Mouse (Mus musculus): ENCODE data around the gene Hk2. TPM values are rescaled to one million over a fixed set of nuclear protein-coding genes. Genes with fewer than 3 reads are reported as not detected.

The Hk2 gene
- polyA plus RNA-seq, 1 experiment from 2014 or later = 11.2 TPM

- 88% methylated on average over 25 of the region's 25 CpGs for WGBS
- Histone ChIP-seq H3K9ac (replicated peaks) (no peak overlapping the region), H3K27ac (replicated peaks) (no peak overlapping the region), H3K4me1 (no peaks in the 10 kb centered on the region), H3K4me2 (replicated peaks) (no peak overlapping the region), H3K9me3 (no peaks in the 10 kb centered on the region), H3K4me3 (no peak overlapping the region), H3K27me3 (no peaks in the 10 kb centered on the region), H3K36me3 (peaks cover 20% of the 10 kb centered on the region)
- no peak for ATAC-seq (ENCODE audit: low FRiP score, low read depth)
Observed at GRCm38 (mm10) chr6:82736626-82737600, 37.3 kb downstream of the Hk2 start.

DNA sequence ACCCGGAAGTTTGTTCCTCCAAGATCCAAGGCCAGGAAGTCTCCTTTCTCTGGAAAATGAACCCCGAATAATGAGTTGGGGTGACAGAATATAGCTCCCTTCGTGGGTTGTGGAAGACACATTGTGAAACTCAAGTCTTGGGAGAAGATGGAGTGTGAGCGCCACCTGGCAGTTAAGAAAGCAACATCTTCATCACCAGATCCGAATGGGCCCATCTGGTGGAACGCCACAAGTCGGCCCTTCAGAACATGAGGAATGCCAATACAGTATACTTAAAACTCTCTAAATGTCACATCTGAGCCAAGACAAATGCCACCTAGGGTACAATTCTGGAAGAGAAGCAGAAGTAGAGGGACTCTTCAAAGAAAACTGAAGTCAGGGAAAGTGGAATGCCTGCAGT, 38.9 kb downstream of the Hk2 start:
- Histone ChIP-seq H3K27me3 (no peaks in the 10 kb centered on the region), H3K4me2 (replicated peaks) (no peak overlapping the region), H3K27ac (replicated peaks) (no peak overlapping the region), H3K4me1 (no peaks in the 10 kb centered on the region), H3K4me3 (no peak overlapping the region), H3K36me3 (peaks cover 35% of the 10 kb centered on the region), H3K9me3 (no peaks in the 10 kb centered on the region), H3K9ac (replicated peaks) (no peak overlapping the region)
- 91% methylated on average over 7 of the region's 7 CpGs for WGBS
- no peak for ATAC-seq (ENCODE audit: low FRiP score, low read depth)

GRCm38 (mm10) chr6:82728635-82729034, 45.6 kb downstream of the Hk2 start:
- Histone ChIP-seq H3K9me3 (no peaks in the 10 kb centered on the region), H3K4me2 (replicated peaks) (no peak overlapping the region), H3K27ac (replicated peaks) (no peak overlapping the region), H3K36me3 (peaks cover 52% of the 10 kb centered on the region), H3K4me3 (no peak overlapping the region), H3K27me3 (no peaks in the 10 kb centered on the region), H3K4me1 (peaks cover under 1% of the 10 kb centered on the region; the same call in 1 of the 2 replicates), H3K9ac (replicated peaks) (no peak overlapping the region)
- 0 out of 2 replicates have a peak, but pooled peaks have one; percentile 38 for ATAC-seq (ENCODE audit: low FRiP score, low read depth)
- WGBS = 94% methylated on average over 21 of the region's 21 CpGs

DNA sequence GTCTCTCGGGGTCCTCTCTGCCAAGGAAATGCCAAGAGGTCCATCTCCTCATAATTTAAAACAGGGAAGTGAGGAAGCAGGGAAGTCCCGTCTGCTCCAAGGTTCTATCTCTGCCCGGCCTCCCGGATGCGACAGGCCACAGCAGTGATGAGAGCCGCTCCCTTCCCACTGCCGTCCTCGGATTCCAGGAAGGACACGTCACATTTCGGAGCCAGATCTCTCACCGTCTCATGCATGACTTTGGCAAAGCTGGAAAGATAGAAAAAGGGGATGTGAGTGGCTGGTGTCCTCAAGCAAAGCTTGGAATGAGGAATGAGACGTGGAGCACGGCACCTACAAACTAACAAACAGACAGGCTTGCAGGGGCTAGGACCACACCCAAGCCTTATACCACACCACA, 47.0 kb downstream of the Hk2 start:
- 97% methylated on average over 13 of the region's 13 CpGs for WGBS
- Histone ChIP-seq H3K36me3 (peaks cover 52% of the 10 kb centered on the region), H3K9me3 (no peaks in the 10 kb centered on the region), H3K4me3 (no peak overlapping the region), H3K9ac (replicated peaks) (no peak overlapping the region), H3K4me2 (replicated peaks) (no peak overlapping the region), H3K27ac (replicated peaks) (no peak overlapping the region), H3K4me1 (peaks cover 9% of the 10 kb centered on the region), H3K27me3 (no peaks in the 10 kb centered on the region)
- no peak for ATAC-seq (ENCODE audit: low FRiP score, low read depth)

DNA sequence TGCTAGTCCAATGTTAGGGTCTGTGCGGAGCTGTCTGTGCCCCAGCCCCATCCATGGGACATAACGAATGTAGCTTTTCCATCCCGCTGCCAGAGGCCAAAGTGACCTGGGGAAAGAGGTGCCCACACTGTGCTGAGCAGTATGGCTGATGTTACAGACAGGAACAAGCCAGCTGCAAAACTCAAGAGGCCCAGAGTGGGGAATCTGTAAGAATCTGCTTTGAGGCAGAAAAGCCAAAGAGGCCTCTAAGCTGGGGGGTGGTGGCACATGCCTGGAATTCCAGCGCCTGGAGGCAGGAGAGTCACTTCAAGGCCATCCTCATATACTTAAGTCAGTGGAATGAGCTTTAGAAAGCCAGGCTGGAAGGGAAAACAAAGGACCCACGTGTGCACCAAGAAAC, 50.9 kb downstream of the Hk2 start:
- Histone ChIP-seq H3K36me3 (peaks cover 21% of the 10 kb centered on the region), H3K4me3 (no peak overlapping the region), H3K9me3 (no peaks in the 10 kb centered on the region), H3K27me3 (no peaks in the 10 kb centered on the region), H3K9ac (replicated peaks) (no peak overlapping the region), H3K4me2 (replicated peaks) (no peak overlapping the region), H3K4me1 (peaks cover 9% of the 10 kb centered on the region), H3K27ac (replicated peaks) (peak overlapping the region; percentile 35; the same call in 1 of the 2 replicates)
- 0 out of 2 replicates have a peak, but pooled peaks have one; percentile 9 for ATAC-seq (ENCODE audit: low FRiP score, low read depth)
- whole genome bisulfite sequencing = 39% methylated on average over 5 of the region's 5 CpGs

DNA sequence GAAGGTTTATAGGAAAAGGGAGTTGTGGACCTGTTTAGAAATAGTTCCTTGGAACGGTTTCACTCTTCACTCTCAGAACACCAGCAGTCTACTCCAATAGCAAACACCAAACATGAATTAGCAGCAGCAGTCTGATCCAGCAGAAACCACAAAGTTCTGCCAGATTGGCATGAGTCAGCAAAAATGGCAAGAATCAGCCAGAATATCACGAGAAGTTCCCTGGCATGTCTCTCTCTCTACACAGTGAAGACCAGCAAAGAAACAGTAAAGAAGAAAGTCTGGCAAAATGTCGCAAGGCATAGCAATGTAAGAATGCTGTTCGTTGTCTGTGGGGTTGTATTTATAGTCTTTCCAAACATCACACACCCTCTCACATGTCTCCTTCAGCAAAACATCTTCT, 58.1 kb downstream of the Hk2 start:
- no peaks in the 10 kb centered on the region for H3K4me1 ChIP-seq
- 88% methylated on average over 4 of the region's 4 CpGs for WGBS
- H3K27me3 ChIP-seq = no peaks in the 10 kb centered on the region
- H3K9ac ChIP-seq (replicated peaks) = no peak overlapping the region
- H3K9me3 ChIP-seq = no peaks in the 10 kb centered on the region
- H3K36me3 ChIP-seq = no peaks in the 10 kb centered on the region
- H3K4me3 ChIP-seq = no peak overlapping the region
- H3K27ac ChIP-seq (replicated peaks) = no peak overlapping the region
- no peak overlapping the region for H3K4me2 ChIP-seq (replicated peaks)
- no peak for ATAC-seq (ENCODE audit: low FRiP score, low read depth)

DNA sequence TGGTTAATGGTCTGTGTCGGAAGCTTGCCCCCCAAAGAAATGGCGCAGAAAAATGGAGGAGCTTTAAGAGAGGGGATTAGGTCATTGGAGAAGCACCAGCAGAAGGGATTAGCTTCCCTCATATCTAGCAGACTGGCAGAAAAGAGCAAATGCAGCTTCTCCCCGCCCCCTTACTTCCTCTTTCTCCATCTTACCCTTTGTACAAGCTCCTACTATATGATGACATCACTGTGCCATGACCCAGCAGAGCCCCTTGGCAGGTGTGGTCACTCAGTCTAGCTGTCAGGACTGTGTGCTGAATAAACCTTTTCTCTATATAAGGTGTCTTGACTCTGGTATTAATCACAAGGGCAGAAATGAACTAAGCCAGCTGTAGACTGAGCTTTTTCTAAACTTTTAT, 58.6 kb downstream of the Hk2 start:
- Histone ChIP-seq H3K9ac (replicated peaks) (no peak overlapping the region), H3K4me3 (no peak overlapping the region), H3K9me3 (no peaks in the 10 kb centered on the region), H3K27me3 (no peaks in the 10 kb centered on the region), H3K4me1 (no peaks in the 10 kb centered on the region), H3K4me2 (replicated peaks) (no peak overlapping the region), H3K27ac (replicated peaks) (no peak overlapping the region), H3K36me3 (no peaks in the 10 kb centered on the region)
- no peak for ATAC-seq (ENCODE audit: low FRiP score, low read depth)
- 79% methylated on average over 3 of the region's 3 CpGs for WGBS

DNA sequence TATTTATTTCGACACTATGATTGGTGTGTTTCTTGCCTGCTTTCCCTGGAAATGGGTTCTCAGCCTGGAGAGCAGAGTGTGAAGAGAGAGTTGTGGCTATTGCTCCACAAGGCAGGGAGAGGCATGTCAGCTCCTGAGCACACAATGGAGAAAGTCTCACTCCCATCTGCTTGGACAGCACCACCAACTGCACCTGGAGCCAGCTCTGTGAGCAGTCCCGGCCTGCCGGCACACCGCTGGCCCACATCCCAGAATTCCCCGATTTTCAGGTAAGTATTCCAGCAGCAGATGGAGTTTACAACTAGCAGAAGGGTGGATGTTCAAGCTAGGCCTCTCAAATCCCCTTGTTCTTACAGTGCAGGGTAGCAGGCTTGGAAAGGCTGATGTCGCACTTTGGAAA, 59.0 kb downstream of the Hk2 start:
- Histone ChIP-seq H3K36me3 (no peaks in the 10 kb centered on the region), H3K4me2 (replicated peaks) (no peak overlapping the region), H3K4me3 (no peak overlapping the region), H3K9ac (replicated peaks) (no peak overlapping the region), H3K27me3 (no peaks in the 10 kb centered on the region), H3K9me3 (no peaks in the 10 kb centered on the region), H3K27ac (replicated peaks) (no peak overlapping the region), H3K4me1 (no peaks in the 10 kb centered on the region)
- no peak for ATAC-seq (ENCODE audit: low FRiP score, low read depth)
- WGBS = 87% methylated on average over 6 of the region's 6 CpGs

DNA sequence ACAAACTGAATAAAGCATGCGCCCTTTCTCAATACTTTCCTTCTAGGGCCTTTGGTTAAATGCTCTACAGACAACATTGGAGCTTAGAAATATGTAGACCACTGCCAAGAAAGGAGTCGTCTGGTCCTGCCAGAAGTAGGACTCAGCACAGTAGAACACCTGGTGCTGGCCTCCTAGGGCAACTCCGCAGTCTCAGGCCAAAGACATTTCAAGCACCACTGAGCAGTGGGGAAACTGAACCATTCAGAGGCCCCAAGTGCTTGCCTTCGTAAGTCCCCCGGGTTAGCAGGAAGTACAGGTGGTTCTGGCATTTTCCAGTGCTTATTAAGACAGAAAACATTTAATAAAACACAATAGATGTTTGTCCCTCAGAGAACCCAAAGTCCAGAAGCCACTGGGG, 59.4 kb downstream of the Hk2 start:
- no peak overlapping the region for H3K27ac ChIP-seq (replicated peaks)
- H3K4me2 ChIP-seq (replicated peaks) = no peak overlapping the region
- no peaks in the 10 kb centered on the region for H3K36me3 ChIP-seq
- H3K4me1 ChIP-seq = no peaks in the 10 kb centered on the region
- no peak for ATAC-seq (ENCODE audit: low FRiP score, low read depth)
- H3K9ac ChIP-seq (replicated peaks) = no peak overlapping the region
- H3K9me3 ChIP-seq = no peaks in the 10 kb centered on the region
- H3K4me3 ChIP-seq = no peak overlapping the region
- 0 out of 2 replicates have a peak, but pooled peaks cover 3% of the 10 kb centered on the region for H3K27me3 ChIP-seq
- 88% methylated on average over 5 of the region's 5 CpGs for WGBS

GRCm38 (mm10) chr6:82714243-82714642, 60.0 kb downstream of the Hk2 start:
- WGBS = 14% methylated on average over 3 of the region's 3 CpGs
- Histone ChIP-seq H3K4me3 (no peak overlapping the region), H3K27me3 (0 out of 2 replicates have a peak, but pooled peaks cover 3% of the 10 kb centered on the region), H3K36me3 (no peaks in the 10 kb centered on the region), H3K4me2 (replicated peaks) (no peak overlapping the region), H3K9ac (replicated peaks) (no peak overlapping the region), H3K4me1 (no peaks in the 10 kb centered on the region), H3K27ac (replicated peaks) (no peak overlapping the region), H3K9me3 (no peaks in the 10 kb centered on the region)
- peak; percentile 76 for ATAC-seq (ENCODE audit: low FRiP score, low read depth)

GRCm38 (mm10) chr6:82707742-82708141, 66.5 kb downstream of the Hk2 start:
- Histone ChIP-seq H3K9me3 (no peaks in the 10 kb centered on the region), H3K9ac (replicated peaks) (no peak overlapping the region), H3K4me3 (no peak overlapping the region), H3K27me3 (0 out of 2 replicates have a peak, but pooled peaks cover 3% of the 10 kb centered on the region), H3K27ac (replicated peaks) (no peak overlapping the region), H3K4me2 (replicated peaks) (no peak overlapping the region), H3K4me1 (no peaks in the 10 kb centered on the region), H3K36me3 (no peaks in the 10 kb centered on the region)
- WGBS = 83% methylated on average over 3 of the region's 3 CpGs
- no peak for ATAC-seq (ENCODE audit: low FRiP score, low read depth)

GRCm38 (mm10) chr6:82707241-82707640, 67.0 kb downstream of the Hk2 start:
- H3K27me3 ChIP-seq = peaks cover 6% of the 10 kb centered on the region; the same call in 1 of the 2 replicates
- H3K4me1 ChIP-seq = no peaks in the 10 kb centered on the region
- no peak for ATAC-seq (ENCODE audit: low FRiP score, low read depth)
- no peaks in the 10 kb centered on the region for H3K9me3 ChIP-seq
- no peak overlapping the region for H3K9ac ChIP-seq (replicated peaks)
- no peaks in the 10 kb centered on the region for H3K36me3 ChIP-seq
- no peak overlapping the region for H3K27ac ChIP-seq (replicated peaks)
- H3K4me2 ChIP-seq (replicated peaks) = no peak overlapping the region
- H3K4me3 ChIP-seq = no peak overlapping the region
- 89% methylated on average over 10 of the region's 10 CpGs for WGBS

Data from midbrain, embryonic 12.5 days (tissue).